Mouse (Mus musculus): ENCODE results near the gene Atp5h.

- TF ChIP-seq CTCF (IDR thresholded peaks at IDR 0.05; ENCODE audit: control insufficient read depth, insufficient read depth, insufficient read length) (no peak), MYOG (IDR thresholded peaks at IDR 0.05; ENCODE audit: control insufficient read depth, extremely low read depth, insufficient read length) (no peak), MYOD1 (IDR thresholded peaks at IDR 0.05; ENCODE audit: control insufficient read depth, insufficient read length, low read depth) (no peak)
Observed at GRCm38 (mm10) chr11:115405723-115406122, 14.0 kb downstream of the Atp5h start.
